Mouse (Mus musculus): ENCODE measurements around the gene Ano4.

GRCm38 (mm10) chr10:89263396-89263795 lies 81.2 kb downstream of the Ano4 start:
- TF ChIP-seq NELFE (IDR thresholded peaks at IDR 0.05; ENCODE audit: low read depth, low read length) (no peak), SIN3A (IDR thresholded peaks at IDR 0.05; ENCODE audit: low read length) (no peak), UBTF (IDR thresholded peaks at IDR 0.05; ENCODE audit: borderline replicate concordance, insufficient read depth, low read depth, low read length) (no peak), TCF12 (IDR thresholded peaks at IDR 0.05; ENCODE audit: low read depth, low read length) (no peak), TBP (IDR thresholded peaks at IDR 0.05; ENCODE audit: low read depth, low read length) (no peak), POLR2A (IDR thresholded peaks at IDR 0.05; ENCODE audit: control insufficient read depth in 1 of 2, insufficient read depth in 1 of 2, low read depth in 1 of 2, low read length in 2 of 2, poor library complexity in 1 of 2) (no peak), EP300 (IDR thresholded peaks at IDR 0.05; ENCODE audit: low read depth in 1 of 2, low read length in 2 of 2) (no peak)
